Mouse (Mus musculus): ENCODE measurements around the gene Slc39a9. TPM values are rescaled to one million over a fixed set of nuclear protein-coding genes. Genes with fewer than 3 reads are reported as not detected.

Slc39a9 gene
- polyA plus RNA-seq (2012; rRNA removed): 51.6 and 57.3 TPM in 2 replicates

GRCm38 (mm10) chr12:80643693-80644505 lies at the start of gene Slc39a9, which contains the start of gene Erh:
Gene Slc39a9, plus strand, starts transcription at chr12:80643883.
Gene Erh, minus strand, starts transcription at chr12:80644341.

GRCm38 (mm10) chr12:80692269-80692972 lies 48.7 kb downstream of the Slc39a9 start, which contains the start of gene Plekhd1:
Gene Plekhd1, plus strand, starts transcription at chr12:80692591.

Other genes starting within 250 kb of the Slc39a9 start
- gene Dcaf5, start 207.3 kb upstream of the Slc39a9 start, polyA plus RNA-seq (2012; rRNA removed): 29.1 and 32.0 TPM in 2 replicates
- gene Exd2, start 180.8 kb upstream of the Slc39a9 start, polyA plus RNA-seq (2012; rRNA removed): 11.7 and 13.3 TPM in 2 replicates
- gene Galnt16, start 125.6 kb upstream of the Slc39a9 start, polyA plus RNA-seq (2012; rRNA removed): 6.2 and 7.1 TPM in 2 replicates
- 25.5 and 35.2 TPM in 2 replicates for gene Erh, start 458 bp downstream of the Slc39a9 start, polyA plus RNA-seq (2012; rRNA removed)
- gene Plekhd1, start 48.7 kb downstream of the Slc39a9 start, polyA plus RNA-seq (2012; rRNA removed): 17.8 and 26.1 TPM in 2 replicates
- 0.12 and 0.19 TPM in 2 replicates for gene Ccdc177, start 116.8 kb downstream of the Slc39a9 start, polyA plus RNA-seq (2012; rRNA removed)
- gene Susd6, start 146.6 kb downstream of the Slc39a9 start, polyA plus RNA-seq (2012; rRNA removed): 78.9 and 89.9 TPM in 2 replicates

Data from ovary, adult 2 months (tissue).